21 mouse cellular contexts compared by ENCODE assay signal in genomic region chr16:52405272-52405671, GRCm38 (mm10). TPM values are rescaled to one million over a fixed set of nuclear protein-coding genes. Genes with fewer than 3 reads are reported as not detected.
A peak's percentile ranks its signal among the peaks of the same experiment; 100 is the strongest.
DNase-seq lines count a peak whose midpoint lies in the region; ATAC-seq and TF ChIP-seq lines count a peak whose summit lies in the region.
"Had no signal": no experiment of that assay in that cellular context is flagged by ENCODE, and none has a peak within 500 bp of the region (broad histone marks: within the 10 kb centered on the region; RNA-seq: fewer than 3 reads in every experiment).

No protein-coding gene starts in this region.

- peak; percentile 87 for DNase-seq in heart, adult 11 months
- no peak for DNase-seq in heart, postnatal 25 days (ENCODE audit: low spot score)
- DNase-seq in 3T3-L1 (ENCODE audit: low read depth, low spot score) (peak; percentile 85), NIH3T3 (ENCODE audit: low read depth) (peak; percentile 66)
- no peak for DNase-seq in ovary, adult 18-20 months (ENCODE audit: low spot score)
- DNase-seq in right cerebral cortex, adult 2 months (ENCODE audit: low spot score in 2 of 2): no peak
- DNase-seq: adrenal gland, postnatal 10 days; cerebellum, adult 18-20 months; cerebellum, adult 9-11 months; cerebellum, postnatal 36 days; forebrain, postnatal 0 days; gastrocnemius, adult 2 months; gastrocnemius, postnatal 36 days; heart, adult 18-20 months had no signal

- no peaks in the 10 kb centered on the region for H3K36me3 ChIP-seq in myocyte (ENCODE audit: control insufficient read depth, insufficient read depth)
- H3K36me3 ChIP-seq in midbrain, embryonic 13.5 days: no peaks in the 10 kb centered on the region
- H3K36me3 ChIP-seq: embryonic facial prominence, embryonic 13.5 days; heart, embryonic 10.5 days; hindbrain, embryonic 13.5 days had no signal

- peaks cover 5% of the 10 kb centered on the region for H3K79me2 ChIP-seq in myocyte (ENCODE audit: control insufficient read depth, insufficient read depth)

- 79% methylated on average over 2 of the region's 2 CpGs for WGBS in midbrain, embryonic 13.5 days

- ATAC-seq in midbrain, embryonic 13.5 days: no peak
- ATAC-seq: forebrain, embryonic 13.5 days; forebrain, postnatal 0 days; intestine, embryonic 16.5 days had no signal

- TF ChIP-seq POLR2A in myocyte (IDR thresholded peaks at IDR 0.05; ENCODE audit: insufficient read length, low read depth): no peak

- no peaks in the 10 kb centered on the region for H3K4me1 ChIP-seq in midbrain, embryonic 13.5 days (replicated peaks)
- H3K4me1 ChIP-seq: embryonic facial prominence, embryonic 13.5 days; forebrain, embryonic 13.5 days; hindbrain, embryonic 13.5 days had no signal

- H3K4me3 ChIP-seq in myocyte: no peak overlapping the region
- H3K4me3 ChIP-seq in midbrain, embryonic 13.5 days (replicated peaks): no peak overlapping the region
- H3K4me3 ChIP-seq: embryonic facial prominence, embryonic 13.5 days; forebrain, embryonic 13.5 days; gastrocnemius, adult 2 months; heart, embryonic 10.5 days; hindbrain, embryonic 13.5 days had no signal

- H3K27ac ChIP-seq in midbrain, embryonic 13.5 days: no peak overlapping the region
- H3K27ac ChIP-seq: embryonic facial prominence, embryonic 13.5 days; forebrain, embryonic 13.5 days; gastrocnemius, adult 2 months; heart, embryonic 10.5 days; hindbrain, embryonic 13.5 days had no signal

- H3ac ChIP-seq in myocyte (ENCODE audit: control insufficient read depth, insufficient read length): no peak overlapping the region

- no peaks in the 10 kb centered on the region for H3K27me3 ChIP-seq in myocyte (ENCODE audit: control insufficient read depth, insufficient read depth, insufficient read length)
- H3K27me3 ChIP-seq in midbrain, embryonic 13.5 days: no peaks in the 10 kb centered on the region
- H3K27me3 ChIP-seq: embryonic facial prominence, embryonic 13.5 days; forebrain, embryonic 13.5 days; hindbrain, embryonic 13.5 days had no signal

- no peaks in the 10 kb centered on the region for H3K9me3 ChIP-seq in midbrain, embryonic 13.5 days
- H3K9me3 ChIP-seq: embryonic facial prominence, embryonic 13.5 days; forebrain, embryonic 13.5 days; heart, embryonic 10.5 days; hindbrain, embryonic 13.5 days had no signal

- H3K4me2 ChIP-seq in myocyte (ENCODE audit: low read depth): no peak overlapping the region
- H3K4me2 ChIP-seq in midbrain, embryonic 13.5 days (replicated peaks): no peak overlapping the region
- H3K4me2 ChIP-seq: embryonic facial prominence, embryonic 13.5 days; forebrain, embryonic 13.5 days; hindbrain, embryonic 13.5 days had no signal

- intact Hi-C loops in heart, postnatal 25 days (cut with DNase I): no loop called here

- H3K9ac ChIP-seq in midbrain, embryonic 13.5 days (replicated peaks): no peak overlapping the region
- H3K9ac ChIP-seq: embryonic facial prominence, embryonic 13.5 days; forebrain, embryonic 13.5 days; forebrain, postnatal 0 days; hindbrain, embryonic 13.5 days had no signal

TF ChIP-seq in myocyte, 11 proteins besides CTCF, POLR2A, EP300 and RAD21:
- TF ChIP-seq POLR2AphosphoS2 (IDR thresholded peaks at IDR 0.05; ENCODE audit: insufficient read length, low read depth): no peak
- TF ChIP-seq TCF12 (IDR thresholded peaks at IDR 0.05; ENCODE audit: insufficient read depth, poor library complexity, severe bottlenecking): no peak
- TF ChIP-seq USF1 (IDR thresholded peaks at IDR 0.05; ENCODE audit: low read depth): no peak
- TF ChIP-seq E2F4 (IDR thresholded peaks at IDR 0.05; ENCODE audit: insufficient read depth): no peak
- no peak for TF ChIP-seq REST (IDR thresholded peaks at IDR 0.05; ENCODE audit: insufficient read depth, insufficient read length)
- TF ChIP-seq MYOD1 (IDR thresholded peaks at IDR 0.05; ENCODE audit: control insufficient read depth in 1 of 3, insufficient read length in 2 of 3, low read depth in 2 of 3): peak in 2 of 3 experiments; percentile 43 to 63
- peak in 1 of 3 experiments; percentile 55 for TF ChIP-seq MYOG (IDR thresholded peaks at IDR 0.05; ENCODE audit: control insufficient read depth in 1 of 3, insufficient read depth in 1 of 3, insufficient read length in 2 of 3, low read depth in 2 of 3)
- TF ChIP-seq SRF (IDR thresholded peaks at IDR 0.05; ENCODE audit: control insufficient read depth, insufficient read length, low read depth): no peak
- no peak for TF ChIP-seq CEBPB (IDR thresholded peaks at IDR 0.05; ENCODE audit: insufficient read depth, poor library complexity, severe bottlenecking)
- TF ChIP-seq MAX (IDR thresholded peaks at IDR 0.05; ENCODE audit: low read depth): no peak
- no peak for TF ChIP-seq TCF3 (IDR thresholded peaks at IDR 0.05; ENCODE audit: insufficient read length, low read depth)

RNA-seq across cellular contexts. Expression of gene Alcam, which starts 48.6 kb away (rescaled TPM):
- 1 to 10 TPM; 2.8 to 4.0 TPM for total RNA-seq in heart, postnatal 25 days (2021)
- 13.1 TPM for polyA plus RNA-seq in myocyte (2012; fragmentation: generic; extraction: Trizol)
- polyA plus RNA-seq in midbrain, embryonic 13.5 days (2015; fragmentation: Nextera tagmentation; extraction: Ambion mirVana): 9.8 and 13.7 TPM in 2 replicates

Comparison
In these comparisons a context has a peak if more than half of its experiments do, and no peak if none do; other contexts are left out.
1. DNase-seq: peak in heart, adult 11 months (single experiment), 3T3-L1 (single experiment) and NIH3T3 (single experiment); none in heart, postnatal 25 days (single experiment), ovary, adult 18-20 months (single experiment) and right cerebral cortex, adult 2 months (0 of 2).